Mouse (Mus musculus): ENCODE measurements around the gene Rere.

Gene Rere

DNA sequence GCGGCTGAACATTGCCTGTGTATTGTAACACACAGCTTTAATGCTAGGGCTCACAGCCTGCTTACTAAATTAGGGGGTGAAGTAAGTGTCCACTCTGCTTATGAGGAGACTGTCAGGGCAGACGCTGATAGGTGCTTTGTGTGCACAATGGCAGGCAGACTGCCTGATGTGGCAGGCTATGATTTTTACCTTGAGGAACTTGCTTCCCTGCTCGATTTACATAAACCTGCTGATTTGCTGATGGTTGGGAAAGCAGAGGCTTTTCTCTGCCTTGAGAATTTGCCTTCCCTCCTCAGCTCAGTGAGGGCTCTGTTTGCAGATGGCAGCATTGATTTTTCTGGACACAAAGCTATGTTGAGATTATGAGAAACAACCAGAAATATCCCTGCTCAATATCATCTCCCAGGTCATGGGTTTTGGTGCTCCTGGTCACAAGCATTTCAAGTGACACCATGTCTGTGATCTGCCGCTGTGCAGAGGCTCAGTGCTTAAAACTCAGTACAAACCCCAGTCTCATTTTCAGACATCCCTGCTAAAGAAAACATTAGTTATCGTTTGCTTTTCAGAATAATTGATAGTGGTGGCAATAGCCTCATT lies 145.5 kb downstream of the Rere start:
- no peak for DNase-seq (ENCODE audit: low spot score in 2 of 2)

DNA sequence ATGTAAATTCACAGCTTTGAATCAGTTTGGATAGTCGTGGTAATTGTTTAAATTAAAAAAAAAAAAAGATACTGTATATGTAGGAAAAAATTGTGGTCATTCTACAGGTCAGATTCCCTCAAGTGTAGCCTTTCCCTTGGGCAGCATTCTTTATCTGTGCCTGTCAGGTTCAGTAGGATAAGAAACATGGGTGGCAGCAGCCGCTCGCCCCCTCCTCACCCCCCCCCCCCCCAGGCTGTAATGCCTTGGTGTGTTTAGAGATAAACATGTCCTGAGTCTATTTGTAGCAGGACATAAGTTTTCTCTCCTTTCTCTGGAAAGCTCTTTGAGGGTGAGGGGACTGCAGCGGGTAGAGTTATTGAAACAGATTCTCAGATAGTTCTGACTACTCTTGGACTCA lies 147.3 kb downstream of the Rere start:
- no peak for DNase-seq (ENCODE audit: low spot score in 2 of 2)

DNA sequence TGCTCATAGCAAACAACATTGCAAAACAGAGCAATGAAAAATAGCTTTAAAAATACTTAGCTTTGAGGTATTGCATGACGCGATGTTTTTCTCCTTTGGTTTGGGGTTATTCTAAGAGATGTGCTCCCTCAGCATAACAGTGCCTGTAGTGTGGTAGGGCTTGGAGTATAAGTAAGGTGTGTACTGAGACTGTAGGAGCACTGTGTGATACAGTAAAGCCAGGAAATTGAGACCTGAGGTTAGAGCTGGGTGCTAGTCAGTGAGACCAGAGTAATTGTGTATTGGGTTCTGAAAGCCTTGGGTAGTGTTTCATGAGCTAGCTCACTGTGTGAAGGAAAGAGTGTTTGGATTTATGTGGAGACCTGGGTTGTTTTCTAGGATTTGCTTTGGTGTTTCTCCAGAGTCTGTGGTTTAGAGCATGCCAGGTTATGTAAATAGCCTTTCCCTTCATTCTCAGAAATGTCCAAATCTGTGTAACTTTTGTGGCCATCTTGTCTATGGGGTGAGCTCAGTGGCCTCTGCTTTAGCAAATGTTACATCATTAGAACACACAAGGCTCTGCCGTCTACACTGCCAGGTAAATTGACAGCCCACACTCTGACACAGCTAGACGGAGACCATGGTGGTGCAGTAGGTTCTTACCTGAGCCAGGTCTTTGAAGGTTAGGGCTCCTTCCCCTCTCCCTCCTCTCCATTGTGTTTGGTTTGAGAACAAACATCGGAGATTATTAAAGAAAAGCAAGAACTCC lies 152.6 kb downstream of the Rere start:
- DNase-seq (ENCODE audit: low spot score in 2 of 2): no peak

DNA sequence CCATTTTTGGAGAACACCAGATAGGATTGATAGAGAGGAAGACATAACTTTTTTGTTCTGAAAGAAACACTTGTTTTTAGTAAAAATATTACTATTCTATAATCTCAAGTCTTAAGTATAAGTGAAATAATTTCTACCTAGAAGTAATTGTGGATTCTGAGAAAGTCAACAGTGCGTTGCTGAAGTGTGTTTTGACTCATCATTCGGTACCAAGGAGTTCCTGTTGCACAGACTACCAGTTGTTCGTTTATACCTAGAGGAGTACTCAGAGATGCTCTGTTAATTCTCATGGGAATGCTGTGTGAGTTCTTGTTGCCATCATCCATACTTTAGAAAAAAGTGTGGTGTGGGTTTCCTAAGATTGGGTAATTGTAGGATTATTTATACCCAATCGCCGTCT lies 154.1 kb downstream of the Rere start:
- DNase-seq (ENCODE audit: low spot score in 2 of 2): no peak

DNA sequence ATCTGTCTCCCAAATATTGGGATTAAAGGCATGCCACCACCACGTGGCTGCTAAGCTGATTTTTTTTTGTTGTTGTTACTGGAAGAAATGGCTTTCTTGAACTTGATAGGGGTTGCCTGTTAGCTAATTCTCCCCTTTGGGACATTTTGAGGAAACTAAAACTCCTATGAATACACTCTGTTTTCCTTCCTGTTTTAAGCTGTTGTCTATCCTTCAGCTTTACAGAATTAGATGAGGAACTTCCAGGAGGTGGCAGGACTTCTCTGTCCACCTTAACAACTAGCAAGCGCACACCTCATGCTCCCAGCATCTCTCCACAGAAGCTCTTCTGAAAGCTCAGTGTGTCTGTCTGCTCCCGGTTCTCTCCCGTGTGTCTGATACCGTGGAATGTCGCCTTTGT lies 157.2 kb downstream of the Rere start:
- DNase-seq (ENCODE audit: low spot score in 2 of 2): no peak

DNA sequence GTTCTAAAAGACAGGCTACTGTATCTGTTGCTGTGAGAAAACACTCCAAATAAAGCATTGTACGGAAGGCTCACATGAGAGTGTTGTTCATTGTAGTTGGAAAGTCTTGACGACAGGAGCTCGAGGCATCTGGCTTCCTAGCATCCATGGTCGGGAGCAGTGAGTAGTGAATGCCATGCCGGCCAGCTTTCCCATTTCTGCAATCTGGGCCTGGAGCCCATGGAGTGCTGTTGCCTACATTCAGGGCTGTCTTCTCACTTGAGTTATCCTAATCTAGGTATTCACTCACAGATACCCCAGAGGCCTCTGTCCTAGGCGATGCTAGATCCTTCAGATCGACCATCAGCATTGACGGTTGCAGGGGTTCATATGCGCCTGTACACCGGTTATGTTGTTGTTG lies 160.5 kb downstream of the Rere start:
- DNase-seq (ENCODE audit: low spot score in 2 of 2): no peak

DNA sequence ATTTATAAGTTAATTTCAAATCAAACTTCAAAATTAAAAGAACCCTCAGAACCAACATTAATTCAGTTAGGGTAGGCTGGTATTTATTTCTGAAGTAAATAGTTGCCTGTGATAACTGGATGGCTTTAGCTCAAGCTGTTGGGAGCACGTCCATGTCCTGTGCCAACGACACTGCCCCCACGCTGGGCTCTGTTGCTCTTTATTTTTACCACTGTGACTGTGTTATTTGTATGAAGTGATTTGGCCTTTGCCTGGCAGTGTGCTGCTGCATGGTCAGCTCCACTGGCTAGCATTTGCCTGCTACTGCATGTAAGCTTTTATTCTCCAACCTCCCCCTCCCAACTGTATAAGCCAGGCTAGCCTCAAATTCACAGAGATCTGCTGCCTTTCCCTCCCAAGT lies 162.6 kb downstream of the Rere start:
- no peak for DNase-seq (ENCODE audit: low spot score in 2 of 2)

DNA sequence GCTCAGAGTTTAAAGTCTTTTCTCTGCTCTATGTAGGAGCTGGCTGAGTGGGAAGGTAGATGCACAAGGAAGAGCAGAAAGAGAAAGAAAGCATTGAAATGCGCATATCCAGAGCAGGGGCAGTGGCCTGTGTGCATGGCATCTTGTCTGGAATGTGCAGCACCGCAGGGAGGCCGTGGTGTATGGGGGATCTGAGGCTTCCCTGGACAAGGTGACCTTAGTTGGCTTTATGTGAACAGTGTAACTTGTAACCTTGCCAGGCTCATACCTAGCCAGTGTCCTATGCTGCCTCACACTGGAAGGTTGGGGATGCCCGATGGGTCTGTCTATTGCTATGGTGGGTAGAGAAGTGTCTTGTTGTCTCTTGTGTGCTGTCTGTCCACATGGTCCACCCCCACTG lies 165.2 kb downstream of the Rere start:
- no peak for DNase-seq (ENCODE audit: low spot score in 2 of 2)

DNA sequence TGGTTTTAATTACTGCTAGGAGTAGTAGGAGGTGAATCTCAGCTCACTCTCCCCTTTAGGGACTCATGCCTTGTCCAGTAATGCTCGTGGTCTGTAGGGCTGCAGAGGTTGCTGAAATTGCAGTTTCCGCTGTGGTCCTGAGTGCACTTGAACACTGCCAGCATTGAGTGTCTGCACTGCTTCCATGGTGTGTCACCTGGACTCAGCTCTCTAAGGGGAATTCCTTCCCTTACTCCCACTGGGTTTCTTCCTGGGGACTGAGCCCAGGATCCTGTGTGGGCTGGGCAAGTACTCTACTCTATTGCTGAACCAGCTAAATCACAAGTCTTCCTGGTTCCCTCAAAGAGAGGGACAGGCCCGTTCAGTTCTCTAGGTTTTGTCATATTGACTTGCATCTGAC lies 166.1 kb downstream of the Rere start:
- DNase-seq (ENCODE audit: low spot score in 2 of 2): no peak

DNA sequence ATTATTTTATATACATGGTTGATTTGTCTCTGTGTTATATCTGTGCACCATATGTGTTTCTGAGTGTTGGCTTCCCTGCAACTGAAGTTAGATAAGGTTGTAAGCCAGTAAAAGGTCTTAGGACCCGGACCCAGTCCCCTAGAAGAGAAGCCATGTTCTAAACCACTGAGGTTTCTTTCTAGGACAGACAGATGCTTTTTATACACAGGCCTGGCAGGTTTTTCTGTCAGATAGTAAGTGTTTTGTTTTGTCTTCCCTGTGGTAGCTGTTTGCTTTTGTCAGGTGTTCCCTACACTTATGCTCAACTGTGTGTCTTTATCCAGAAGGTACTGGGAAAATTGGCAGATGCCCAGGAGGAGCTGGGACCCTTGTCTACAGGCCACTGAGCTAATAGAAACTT lies 167.0 kb downstream of the Rere start:
- DNase-seq (ENCODE audit: low spot score in 2 of 2): no peak

DNA sequence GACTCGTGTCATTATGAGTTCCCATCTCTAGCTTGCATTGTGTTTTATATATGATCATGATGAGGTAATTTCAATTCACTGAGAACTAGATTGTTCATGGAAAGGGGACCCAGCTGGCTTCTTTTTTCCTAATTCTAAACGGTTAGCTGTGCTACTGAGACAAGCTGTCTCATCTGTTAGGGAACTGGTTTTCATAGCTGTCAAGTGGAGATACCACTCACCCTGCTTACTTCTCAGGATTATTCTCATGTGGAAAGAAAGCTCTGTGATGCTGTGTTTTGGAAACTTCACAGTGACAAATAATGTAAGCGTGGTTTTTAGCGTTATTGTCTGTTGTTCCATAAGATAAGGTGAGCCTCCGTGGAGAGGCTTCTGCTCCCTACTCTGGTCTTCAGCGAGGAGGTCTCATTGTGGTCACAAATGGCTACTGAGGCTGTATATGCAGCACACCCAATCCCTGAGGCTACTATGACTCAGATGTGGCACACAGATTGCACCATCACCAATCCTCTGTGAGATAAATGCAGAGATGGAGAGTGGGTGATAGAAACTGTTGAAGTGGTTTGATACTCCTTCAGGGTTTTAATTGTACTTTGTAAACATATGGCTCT lies 168.7 kb downstream of the Rere start:
- DNase-seq (ENCODE audit: low spot score in 2 of 2): no peak

DNA sequence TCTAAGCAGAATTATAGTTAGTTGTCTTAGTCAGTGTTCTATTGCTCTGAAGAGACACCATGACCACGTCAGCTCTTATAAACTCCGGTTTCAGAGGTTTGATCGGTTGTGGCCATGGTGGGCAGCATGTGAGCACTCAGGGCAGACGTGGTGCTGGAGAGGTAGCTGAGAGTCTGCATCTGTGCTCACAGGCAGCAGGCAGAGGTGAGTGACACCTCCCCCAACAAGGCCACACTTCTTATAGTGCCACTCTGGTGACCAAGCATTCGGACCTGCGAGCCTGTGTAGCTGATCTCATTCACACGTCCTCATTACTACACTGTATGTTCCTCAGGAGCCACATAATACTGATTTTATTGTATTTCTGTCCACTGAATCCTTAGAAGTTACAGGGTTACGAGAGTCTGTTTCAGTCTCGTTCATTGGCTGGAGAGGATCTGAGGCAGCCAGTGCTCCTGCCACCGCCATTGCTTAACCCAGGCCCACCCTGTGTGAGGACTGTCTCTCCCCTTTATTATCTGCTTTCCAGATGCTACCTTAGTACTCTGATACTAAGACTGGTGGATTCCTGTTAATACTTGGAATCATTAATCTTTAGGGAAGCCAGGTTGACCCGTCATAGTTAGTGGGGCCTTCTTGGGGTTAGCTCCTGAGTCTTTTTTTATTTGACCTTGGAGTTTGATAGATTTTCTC lies 170.9 kb downstream of the Rere start:
- no peak for DNase-seq (ENCODE audit: low spot score in 2 of 2)

DNA sequence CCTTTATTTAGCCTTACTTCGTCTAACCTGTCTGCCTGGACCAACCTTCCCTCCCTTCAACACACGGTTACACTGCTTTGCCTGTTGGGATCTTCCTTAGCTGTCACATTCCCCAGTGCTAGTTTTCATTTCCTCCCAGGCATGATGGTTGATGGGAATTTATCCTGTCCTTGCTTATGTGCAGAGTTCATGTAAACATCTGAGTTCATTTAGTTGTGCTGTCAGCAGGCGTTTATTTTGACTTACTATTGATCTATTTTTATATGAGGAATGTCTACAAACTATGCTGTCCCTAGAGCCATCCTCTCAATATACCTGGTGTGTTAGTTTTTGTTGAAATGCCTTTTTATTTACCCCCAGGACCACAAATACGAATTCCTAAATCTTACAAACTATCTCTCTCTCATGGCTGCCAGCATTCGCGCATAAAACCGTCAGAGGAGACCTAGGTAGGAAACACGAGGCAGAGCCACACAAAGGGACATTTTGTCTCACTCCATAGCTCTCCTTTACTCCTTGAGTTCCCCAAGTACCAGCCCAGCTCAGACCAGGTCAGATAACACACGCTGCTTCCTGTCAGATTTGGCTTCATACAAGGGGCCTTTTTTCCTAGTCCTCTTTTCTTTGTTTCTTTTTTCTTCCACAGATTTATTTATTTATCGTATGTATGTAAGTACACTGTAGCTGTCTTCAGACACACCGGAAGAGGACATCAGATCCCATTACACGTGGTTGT lies 173.3 kb downstream of the Rere start:
- no peak for DNase-seq (ENCODE audit: low spot score in 2 of 2)

DNA sequence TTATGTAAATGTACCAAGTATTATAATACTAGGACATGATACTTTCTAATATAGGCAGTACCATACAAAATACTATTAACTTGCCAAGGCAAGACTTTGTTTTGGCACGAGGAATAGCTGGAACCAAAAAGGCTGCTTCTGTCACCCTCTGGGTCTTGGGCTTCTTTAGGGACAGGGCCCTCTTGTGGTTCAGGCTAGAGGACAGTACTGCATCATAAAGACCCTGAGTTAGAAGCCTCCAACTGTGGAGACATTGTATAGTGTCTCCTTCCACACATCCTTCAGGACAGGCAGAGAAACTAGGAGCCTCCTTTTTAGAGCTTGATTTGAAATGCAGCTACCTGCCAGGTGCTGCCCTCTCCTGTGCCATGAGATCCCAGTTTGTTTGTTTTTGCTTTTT lies 174.3 kb downstream of the Rere start:
- no peak for DNase-seq (ENCODE audit: low spot score in 2 of 2)

DNA sequence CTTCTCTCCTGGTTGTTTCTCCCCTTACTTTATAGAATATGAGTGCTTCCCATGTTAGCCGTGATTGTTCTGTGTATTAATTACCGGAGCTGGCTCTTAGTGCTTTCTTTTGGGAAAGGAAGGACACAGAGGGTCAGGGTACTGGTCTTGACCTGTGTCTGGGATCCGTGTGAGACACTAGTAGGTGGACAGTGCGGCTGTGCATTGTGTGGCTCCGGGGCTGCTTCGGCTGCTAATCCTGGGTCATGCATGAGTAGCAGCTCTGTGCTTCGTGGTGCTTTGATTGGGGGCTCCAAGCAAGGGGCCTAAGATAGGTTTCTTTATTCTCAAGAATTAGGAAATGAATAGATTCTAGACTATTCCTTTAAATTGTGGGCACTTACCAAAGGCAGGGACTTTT lies 175.0 kb downstream of the Rere start:
- DNase-seq (ENCODE audit: low spot score in 2 of 2): no peak

DNA sequence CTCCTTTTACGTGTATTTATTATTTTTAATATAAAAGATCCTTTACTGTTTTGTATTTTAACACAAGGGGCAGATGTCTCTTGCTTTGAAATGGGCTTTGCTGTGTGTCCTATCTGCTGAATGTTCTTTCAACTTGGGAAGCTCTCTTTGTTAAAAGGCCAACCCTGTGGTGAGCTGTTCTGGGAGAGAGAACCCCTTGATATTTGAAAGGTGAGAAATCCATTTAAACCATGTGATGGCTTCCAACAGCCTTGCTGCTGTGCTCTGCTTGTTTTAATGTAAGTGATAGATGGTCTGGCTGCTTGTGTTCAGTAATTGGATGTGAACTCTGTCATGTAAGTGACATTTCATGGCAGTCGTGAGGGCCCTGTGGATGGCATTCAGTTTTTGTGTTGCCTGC lies 175.4 kb downstream of the Rere start:
- DNase-seq (ENCODE audit: low spot score in 2 of 2): no peak

DNA sequence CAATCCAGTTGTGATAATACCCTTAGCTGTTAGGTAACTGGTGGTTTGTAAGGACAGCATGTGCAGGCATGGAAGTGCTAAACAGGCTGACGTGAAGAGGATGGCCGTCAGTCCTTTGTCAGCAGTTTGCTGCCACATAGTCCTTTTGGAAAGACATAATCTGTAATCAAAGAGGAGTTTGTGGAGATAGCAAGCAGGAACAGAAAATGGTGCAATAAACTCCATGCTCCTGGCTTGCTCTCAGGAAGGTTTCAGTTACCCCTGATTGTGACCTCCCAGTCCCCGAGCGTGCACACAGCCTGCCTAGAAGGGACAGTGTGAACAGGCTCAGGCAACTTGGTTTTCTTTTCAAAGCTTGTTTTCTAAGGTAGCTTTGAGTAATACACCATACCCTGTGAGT lies 175.9 kb downstream of the Rere start:
- no peak for DNase-seq (ENCODE audit: low spot score in 2 of 2)

DNA sequence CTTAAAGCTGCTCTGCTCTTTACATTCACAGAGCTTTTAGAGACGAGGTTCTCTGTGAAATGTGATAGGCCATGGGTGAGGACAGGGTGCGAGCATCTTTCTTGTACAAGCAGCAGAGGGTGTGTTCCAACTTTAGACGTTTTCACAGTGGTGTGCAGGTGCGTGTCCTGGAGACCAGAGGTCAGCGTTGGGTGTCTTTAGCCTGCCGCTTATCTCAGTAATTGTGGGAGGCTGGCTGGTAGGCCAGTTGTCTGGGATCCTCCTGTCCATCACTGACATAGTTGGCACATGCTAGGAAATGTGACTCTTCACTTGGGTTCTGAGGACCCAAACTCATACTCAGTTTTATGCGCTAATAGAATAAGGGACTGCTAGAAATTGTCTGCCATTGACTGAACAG lies 176.3 kb downstream of the Rere start:
- DNase-seq (ENCODE audit: low spot score in 2 of 2): no peak

DNA sequence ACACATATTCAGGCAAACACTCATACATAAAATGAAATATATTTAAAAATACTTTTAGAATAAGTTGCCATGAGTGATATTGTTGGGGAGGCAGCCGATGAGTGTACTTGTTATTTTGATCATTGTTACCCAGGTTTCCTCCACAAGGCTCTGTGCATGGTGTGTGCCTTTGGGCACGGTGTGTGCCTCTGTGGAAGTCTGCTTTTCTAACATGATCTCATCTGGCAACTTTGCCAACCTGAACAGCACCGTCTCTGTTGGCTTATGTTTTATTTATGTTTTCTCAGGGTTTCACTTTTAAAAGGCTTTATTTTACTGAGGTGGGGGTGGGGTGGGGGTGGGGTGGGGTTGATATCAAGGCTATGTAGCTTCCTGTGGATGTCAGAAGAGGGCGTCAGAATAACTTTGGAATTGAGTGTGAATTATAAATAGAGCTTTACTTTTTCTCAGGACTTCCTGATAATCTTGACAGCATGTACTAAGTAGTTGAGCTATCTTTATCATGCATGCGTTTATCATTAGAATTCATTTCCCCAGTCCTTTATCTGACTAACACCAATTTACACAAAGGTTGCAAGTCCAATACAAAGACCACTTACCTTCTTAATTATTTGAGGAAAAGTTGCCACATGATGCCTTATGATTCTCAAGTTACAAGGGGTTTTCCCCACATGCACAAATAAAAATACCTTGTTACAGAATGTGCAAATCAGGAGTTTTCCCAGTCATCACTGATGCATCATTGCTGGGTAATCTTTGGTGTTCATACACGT lies 177.8 kb downstream of the Rere start:
- DNase-seq (ENCODE audit: low spot score in 2 of 2): no peak

DNA sequence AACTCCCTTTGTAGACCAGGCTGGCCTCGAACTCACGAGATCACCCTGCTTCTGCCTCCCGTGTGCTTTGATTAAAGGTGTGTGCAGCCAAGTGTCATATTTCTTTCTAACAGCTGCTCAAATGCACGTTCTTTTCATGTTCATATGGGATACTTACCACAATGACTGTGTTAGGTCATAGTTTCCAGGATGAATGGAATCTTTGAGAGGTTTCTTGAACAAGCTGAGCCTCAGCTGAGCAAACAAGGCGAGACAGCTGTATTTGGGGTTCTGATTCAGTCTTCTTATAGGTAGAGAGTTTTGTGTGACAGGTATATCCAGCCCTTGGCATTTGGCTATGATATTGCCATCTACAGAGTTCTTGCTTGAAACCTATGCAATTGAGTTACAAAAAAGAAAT lies 179.0 kb downstream of the Rere start:
- no peak for DNase-seq (ENCODE audit: low spot score in 2 of 2)

DNA sequence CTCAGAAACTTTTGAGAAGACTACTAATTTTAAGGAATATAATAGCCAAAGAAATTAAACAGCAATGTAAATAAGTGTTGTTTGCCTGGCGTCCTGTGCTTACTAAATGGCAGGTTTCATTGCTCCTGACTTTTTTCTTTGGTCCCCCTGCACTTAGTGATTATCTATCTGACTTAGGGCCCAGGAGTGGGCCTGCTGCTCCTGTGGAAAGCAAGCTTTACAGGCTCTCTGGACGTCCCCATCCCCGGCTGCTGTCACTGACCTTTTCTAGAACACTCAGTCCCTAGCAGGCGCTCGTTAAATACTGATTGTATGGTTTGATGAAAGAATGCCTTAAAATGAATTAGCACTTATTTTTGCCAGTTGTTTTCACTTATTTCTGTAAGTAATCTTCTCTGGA lies 179.6 kb downstream of the Rere start:
- no peak for DNase-seq (ENCODE audit: low spot score in 2 of 2)
